Mouse (Mus musculus): ENCODE data around the gene Rmi1. TPM values are rescaled to one million over a fixed set of nuclear protein-coding genes. Genes with fewer than 3 reads are reported as not detected.
A peak's percentile ranks its signal among the peaks of the same experiment; 100 is the strongest.
"Not testable (repeated sequence)": the region's sequence is repeated elsewhere in the genome, so short reads cannot be mapped to it uniquely, and the experiment has no call there.

Gene Rmi1
- total RNA-seq, 2 experiments from 2014 or later, result 6.5 to 7.8 TPM

DNA sequence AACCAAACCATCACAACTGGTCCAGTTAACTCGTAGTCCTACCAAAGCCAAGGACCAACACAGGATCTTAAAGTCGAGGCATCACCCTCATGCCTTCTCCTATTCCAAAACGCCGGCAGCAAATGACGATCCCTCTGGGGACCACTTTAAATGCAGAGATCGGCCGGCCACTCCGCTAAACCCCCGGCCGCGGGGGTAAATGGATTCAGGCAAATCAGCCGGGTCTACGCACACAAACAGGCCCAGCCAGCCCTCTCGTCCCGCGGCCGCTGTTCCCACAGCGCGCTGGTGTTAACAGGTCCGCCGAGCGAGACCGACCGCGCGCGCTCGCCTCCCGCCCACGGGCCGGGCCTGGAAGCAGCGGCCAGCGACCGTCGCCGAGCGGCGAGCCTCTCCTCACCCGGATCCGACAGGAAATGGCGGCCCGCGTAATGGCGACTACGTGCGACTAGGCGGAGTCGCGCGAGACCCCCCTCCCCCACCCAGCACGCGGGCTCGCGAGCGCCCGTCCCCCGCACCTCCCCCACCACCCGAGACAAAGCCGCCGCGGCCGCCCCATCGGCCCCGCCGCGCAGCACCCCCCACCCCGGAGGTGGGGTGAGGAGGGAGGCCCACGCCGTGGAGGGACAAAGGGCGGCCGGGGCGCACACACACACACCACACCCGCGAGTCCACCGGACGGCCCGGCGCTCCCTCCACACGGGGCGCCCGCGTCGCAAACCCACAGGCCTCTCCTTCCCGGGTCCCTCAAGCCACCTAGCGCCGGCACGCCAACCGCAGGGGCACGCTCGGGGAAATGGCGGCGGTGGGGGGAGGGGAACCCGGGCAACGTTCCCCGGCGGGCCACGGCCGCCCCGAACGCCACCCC lies 679 bp upstream of the Rmi1 start:
- DNase-seq, result peak; percentile 82

DNA sequence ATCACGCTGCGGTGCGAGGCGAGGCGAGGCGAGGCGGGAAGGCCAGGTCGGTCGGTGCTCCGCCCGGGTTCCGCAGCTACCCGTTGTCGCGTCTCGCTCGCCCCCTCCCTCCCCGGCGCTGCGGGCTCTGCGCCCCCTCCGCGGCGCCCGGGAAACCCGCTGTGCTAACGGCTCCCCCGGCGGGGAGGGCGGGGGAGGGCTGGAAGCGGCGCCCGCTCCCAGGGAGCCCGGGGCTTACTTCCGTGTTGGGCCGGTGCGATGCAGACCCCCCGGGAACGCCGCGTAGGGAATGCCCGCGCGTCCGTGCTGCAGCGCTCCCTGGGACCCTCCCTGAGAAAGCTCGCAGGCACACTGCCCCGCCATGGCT lies 679 bp downstream of the Rmi1 start:
- DNase-seq, result no peak

DNA sequence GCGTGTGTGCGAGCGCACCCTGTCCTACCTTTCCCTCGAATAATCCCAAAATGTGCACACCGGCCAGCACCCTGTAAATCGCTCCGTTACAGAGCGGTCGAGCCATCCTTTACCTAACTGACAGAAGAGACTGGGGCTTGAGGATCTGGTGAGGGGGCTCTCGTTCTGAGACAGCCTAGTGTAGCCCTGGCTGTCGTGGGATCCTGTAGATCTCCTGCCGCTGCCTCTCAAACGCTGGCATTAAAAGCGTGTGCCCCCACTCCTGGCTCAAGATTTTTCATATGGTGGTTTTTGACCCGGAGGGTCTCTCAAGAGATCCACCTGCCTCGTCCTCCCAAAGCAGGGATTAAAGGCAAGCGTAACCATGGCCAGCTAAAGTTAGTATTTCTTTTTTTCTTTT lies 1.2 kb downstream of the Rmi1 start, which contains the start of gene Hnrnpk:
Hnrnpk (minus strand) TSS at position 101 of the 400 bp plus-strand sequence.
- not testable (repeated sequence) for DNase-seq

DNA sequence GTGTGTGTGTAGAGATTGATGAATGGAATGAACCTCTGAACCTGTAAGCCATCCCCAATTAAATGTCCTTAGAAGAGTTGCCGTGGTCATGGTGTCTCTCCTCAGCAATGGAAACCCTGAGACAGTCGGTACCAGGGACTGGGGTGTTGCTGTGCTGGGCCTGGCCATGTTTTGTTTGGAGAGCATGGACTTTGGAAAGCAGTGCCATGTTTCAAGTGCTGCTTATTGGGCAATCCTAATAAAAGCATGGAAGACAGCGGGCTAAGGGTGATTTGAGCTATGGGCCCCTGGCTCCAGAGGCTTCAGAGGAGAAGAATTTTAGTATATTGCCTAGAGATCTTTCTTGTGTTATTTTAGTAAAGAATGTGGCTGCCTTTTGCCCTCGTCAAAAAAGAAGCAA lies 9.0 kb downstream of the Rmi1 start:
- DNase-seq, result no peak

DNA sequence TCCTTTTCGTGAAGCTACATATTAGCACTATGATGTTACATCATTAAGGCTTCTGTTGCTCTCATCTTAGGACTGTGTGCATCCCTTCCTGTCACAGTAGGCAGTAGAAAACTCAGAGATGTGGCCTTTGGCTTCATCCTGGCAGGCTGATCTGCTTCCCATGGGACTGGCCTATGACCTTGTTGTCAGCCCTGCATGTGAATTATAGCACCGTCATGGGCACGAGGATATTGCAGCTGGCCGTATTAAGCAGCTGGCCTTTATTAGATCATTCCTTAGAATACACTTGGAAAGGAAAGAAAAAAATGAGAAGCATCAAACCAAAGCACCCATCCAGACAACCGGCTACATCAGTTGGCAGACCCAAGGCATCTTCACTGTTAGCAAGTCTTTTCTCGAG lies 13.3 kb downstream of the Rmi1 start:
- peak; percentile 23 for DNase-seq

DNA sequence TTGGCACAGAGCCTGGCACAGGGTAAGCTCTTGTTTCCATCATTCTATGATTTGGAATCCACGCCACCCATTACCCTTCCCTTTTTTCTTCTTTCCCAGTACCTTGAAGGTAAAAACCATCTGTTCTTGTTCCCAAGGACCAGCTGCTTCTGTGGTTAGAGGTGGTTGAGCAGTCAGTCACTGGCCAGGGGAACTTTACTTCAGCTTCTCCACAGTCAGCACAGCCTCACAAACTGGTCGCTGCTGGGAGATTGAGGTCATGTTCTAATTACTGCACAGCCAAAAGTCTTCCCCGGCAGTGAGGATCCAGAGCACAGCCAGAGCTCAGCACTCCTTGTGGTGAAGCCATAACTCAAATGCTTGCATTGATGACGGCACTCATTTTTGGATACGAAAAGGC lies 13.8 kb downstream of the Rmi1 start:
- DNase-seq, result peak; percentile 38

DNA sequence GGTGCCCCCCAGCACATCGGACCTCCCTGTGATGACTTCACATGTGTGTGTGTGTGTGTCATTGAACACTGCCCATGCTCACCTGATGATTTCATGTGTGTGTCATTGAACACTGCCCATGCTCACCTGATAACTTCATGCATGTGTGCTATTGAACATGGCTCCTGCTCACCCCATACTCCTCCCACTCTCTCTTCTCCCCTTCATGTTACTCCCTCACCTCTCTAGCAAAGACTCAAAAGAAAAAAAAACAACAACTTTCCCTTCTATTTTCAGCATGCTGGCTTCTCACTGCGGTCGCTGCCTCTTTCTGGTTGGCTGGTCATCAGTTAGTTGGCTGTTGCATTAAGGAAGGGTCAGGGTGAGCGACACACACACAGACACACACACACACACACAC lies 16.6 kb downstream of the Rmi1 start:
- DNase-seq, result no peak

DNA sequence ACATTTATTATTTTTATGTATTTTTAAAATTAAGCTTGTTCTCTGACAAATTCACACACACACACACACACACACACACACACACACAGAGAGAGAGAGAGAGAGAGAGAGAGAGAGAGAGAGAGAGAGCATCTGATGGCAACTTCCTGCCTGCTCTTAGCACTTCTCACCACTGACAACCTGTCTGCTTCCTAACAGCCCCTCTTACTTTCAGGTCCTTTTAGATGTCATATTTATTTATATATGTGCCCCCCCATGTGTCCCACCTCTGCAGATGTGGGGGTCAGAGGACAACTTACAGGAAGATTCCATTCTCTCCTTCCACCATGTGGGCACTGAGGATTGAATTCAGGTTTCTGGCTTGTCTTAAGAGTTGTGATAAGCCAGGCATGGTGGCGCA lies 17.2 kb downstream of the Rmi1 start:
- DNase-seq, result no peak

DNA sequence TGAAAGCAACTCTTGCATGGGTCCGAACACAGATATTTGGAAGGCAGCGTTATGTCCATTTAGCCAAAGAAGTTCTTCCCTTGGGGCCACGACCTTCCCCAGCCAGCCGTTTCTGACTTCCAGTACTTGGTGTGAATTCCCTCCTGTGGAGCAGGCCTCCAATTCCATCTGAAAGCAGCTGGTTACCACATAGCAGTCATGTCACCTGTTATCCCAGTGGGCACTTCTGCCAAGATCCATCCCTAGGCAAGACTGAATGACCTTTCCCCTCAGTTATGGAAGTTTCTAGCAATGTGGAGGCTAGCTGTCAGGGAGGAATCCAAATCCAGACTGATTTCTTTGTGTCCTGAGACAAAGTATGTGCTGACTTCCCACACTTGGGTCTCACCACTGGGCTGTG lies 19.0 kb downstream of the Rmi1 start:
- no peak for DNase-seq

DNA sequence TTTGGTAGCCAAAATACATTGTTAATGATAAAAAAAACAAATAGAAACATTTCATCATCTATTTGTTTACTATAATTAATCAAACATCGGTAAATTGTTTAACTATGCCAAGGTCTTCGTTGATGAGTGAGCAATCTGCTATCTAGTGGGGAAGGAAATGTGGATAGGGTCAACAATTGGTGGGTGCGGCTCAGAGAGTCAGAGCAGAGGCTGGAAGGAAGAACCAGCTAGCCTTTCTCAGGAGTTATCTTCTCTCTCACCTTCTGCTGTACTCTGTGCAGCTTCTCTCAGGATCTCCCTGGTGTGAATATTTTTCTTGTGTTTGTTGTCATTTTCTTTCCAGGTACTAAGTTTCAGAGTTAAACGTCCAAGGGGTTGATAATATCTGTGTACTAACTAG lies 20.2 kb downstream of the Rmi1 start:
- no peak for DNase-seq

DNA sequence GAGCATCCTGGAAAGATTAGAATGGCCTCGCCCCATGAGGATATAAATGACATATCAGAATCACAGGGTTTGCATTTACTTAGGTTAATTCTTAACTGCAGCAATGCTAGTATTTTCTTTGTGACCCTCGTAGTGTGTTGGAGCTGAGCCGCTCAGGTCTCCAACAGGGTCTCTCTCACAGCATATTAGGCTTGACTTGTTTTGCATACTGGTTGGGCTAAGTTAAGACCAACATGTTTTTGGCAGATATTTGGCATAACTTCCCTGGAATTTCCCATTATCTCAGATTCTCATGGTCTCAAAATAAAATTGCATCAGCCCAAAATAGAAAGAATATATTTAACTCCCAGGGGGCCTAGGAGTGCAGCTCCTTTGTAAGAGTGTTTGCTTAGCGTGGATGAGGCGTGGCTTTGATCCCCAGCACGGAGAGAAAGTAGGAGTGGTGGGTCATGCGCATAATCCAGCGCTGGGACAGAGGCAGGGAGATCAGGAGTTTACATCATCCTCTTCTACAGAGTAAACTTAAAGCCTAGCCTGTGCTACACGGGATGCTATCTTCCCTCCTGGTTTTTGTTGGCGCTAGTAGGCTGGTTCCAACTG lies 21.1 kb downstream of the Rmi1 start:
- DNase-seq, result no peak

DNA sequence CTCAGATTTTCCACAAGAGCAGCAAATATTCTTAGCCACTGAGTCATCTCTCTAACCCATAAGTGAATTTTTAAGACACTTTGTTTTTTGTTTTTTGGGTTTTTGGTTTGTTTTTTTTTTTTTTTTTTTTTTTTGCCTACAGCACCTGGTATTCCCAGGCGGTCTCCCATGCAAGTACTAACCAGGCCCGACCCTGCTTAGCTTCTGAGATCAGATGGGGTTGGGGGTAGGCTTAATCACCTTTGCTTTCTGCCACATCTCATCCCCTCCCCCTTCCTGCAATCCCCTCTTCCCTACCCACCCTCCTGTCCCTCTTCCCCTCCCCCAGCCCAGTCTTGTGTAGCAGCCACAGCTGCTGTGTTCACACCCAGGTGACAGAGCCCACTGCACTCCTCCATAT lies 37.7 kb downstream of the Rmi1 start:
- no peak for DNase-seq

DNA sequence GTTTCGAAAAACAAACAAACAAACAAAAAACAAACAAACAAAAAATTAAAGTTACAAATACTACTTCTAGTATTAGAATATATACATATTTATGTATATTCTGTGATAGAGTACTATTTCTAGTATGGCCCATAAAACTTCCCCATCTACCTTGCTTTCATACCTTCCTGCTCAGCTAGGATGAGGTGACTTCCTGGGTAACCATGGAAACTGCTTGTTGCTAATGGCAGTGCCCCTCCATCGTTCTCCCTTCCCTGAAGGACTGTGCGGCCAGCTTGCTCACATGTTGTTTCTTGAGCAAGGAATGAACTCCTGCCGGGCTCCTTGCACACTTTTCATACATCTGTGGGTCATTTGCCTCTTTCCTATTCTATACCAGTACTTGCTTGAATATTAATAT lies 41.3 kb downstream of the Rmi1 start:
- no peak for DNase-seq

DNA sequence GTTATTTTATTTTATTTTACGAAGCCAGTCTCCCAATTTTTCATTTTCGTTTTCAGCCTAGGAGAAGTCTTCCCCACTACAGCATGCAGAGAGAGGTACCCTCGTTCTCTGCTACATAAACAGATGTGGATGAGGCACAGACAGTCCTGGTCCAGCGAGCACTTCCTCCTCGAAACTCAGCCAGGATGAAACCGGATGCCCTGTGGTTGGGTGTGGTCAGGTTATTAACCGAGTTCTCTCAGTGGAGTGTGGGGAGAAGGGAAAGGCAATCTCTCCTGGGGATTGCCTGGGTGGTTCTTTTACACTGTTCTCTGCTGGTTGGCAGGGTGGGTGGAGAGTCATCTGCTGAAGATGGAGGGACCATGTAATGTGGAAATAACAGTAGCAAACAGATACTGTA lies 41.7 kb downstream of the Rmi1 start:
- DNase-seq, result no peak

DNA sequence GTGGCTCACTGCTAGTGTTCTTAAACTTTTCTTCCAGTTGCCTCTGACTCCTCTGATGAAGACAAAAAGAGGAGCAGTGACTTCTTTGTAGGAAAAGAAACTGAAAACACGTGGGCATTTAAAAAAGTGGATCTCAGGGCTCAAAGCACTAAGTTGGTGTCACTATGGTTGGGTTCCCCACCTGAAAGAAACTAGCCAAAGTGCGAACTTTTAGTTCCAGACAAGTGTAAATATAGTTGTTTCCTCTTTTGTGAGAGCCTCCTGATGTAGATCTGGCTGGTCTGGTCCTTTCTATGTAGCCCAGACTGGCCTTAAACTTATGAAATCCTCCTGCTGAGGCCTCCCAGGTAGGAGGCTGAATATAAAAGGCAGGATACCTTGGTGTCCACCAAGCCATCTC lies 44.5 kb downstream of the Rmi1 start:
- no peak for DNase-seq

DNA sequence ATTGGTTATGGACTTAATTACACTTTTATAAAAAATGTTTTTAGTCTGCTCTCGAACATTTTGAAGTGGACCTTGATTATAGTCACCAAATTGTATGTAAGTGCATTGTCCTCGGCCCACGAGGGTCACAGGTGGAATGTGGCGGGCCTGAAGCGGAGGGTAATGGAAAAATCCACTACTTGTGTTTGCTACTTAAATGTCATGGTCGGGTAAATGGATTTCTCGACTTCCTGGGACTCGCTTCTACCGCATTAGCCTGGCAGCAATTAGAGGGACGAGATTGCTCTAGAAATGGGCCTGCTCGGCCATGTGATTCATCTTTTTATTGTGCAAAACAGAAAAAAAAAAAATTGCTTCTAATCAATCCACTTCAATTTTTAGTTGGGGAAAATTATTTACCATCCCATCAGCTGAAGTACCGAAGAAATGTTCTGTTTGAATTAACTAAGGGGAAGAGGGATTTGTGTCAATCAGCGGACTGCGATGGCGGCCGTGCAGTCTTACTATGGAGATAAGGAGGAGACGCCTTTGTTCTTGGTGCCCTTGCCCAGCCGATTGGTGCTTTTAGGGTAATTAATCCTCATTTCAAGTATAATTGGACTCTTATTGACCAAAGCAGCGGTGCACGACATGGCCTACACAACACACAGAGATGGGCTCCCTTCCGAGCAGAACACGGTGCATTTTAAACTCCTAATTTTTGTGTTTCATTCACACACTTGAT lies 48.6 kb downstream of the Rmi1 start:
- DNase-seq, result no peak

DNA sequence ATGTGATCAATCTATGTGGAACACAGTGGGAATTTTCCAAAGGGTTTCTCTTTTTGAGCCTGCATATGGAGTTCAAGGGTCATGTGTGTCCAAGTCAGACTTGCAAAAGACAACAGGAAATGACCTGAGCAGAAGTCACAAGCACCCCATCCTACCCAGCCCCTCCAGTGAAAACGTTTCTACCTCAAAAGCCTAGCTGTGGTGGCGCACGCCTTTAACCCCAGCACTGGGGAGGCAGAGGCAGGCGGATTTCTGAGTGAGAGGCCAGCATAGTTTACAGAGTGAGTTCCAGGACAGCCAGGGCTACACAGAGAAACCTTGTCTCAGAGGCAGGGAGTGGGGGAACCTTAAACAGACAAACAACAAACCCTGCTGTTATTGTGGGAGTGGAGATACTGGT lies 50.2 kb downstream of the Rmi1 start:
- DNase-seq, result no peak

DNA sequence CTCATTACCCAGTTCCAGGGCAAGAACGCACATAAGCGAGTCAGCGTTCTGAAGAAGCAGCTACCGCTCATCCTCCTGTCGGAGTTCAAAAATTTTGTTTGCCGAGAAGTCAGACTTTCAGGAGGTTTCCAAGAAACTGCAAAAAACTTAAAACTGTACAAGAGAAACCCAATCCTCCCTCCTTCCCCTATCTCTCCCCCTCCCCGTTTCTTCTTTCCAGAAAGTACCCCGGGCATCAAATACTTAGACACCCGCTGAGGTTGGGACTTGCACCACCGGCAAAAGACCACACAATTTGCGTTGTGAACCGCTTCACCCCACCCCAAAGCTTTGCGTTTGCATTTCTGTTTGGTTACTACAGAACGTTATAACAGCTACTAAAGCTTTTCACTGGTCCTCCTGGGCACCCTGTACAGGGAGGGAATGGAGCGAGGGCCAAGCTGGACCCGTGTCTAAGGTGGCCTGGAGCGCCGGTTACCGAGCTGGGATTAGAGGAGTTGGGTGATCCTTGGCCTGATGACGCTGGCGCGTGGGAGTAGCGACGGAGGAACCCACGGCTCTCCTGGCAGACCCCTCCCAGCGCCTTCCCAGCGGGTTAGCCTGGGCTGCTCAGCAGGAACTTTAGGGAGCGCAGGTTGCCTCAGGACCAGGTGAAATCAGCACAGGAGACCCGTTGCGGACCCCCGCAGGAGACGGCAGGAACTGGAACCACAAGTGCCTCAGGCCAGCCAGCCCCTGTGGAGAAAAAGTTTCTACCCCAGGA lies 50.8 kb downstream of the Rmi1 start:
- no peak for DNase-seq

DNA sequence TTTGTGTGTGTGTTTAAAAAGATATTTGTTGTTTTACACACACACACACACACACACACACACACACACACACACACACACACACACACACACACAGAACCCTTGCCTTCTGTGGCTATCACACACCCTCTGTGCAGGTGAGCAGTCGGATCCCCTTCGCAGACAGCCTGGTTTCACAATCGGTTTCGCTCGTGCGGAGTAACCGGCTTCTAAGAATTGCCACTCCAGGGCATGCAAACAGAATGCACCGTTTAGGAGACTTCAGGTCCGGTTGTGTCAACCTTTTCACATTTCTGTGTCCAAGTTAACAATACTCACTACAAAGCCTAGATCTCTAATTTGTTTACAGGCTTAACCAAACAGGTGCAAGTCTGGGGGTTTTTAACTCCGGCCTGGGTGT lies 51.5 kb downstream of the Rmi1 start:
- DNase-seq, result no peak

DNA sequence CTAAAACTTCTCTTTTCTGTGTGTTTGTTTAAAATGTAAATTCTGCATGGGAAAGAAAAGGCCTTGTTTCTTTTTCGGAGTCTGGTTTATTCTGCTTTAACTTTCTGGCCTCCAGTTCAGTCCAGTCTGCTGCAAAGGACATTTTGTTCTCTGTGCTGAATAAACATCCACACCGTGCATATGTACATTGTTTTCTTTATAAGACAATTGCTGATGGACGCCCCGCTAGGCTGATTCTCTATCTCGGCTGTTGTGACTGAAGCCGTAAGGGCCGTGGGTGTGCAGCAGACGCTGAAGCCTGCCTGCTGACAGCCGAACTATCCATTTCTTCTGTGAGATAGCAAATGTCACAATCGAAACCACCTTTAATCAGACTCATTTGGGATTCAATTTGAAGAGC lies 54.5 kb downstream of the Rmi1 start:
- DNase-seq, result no peak

DNA sequence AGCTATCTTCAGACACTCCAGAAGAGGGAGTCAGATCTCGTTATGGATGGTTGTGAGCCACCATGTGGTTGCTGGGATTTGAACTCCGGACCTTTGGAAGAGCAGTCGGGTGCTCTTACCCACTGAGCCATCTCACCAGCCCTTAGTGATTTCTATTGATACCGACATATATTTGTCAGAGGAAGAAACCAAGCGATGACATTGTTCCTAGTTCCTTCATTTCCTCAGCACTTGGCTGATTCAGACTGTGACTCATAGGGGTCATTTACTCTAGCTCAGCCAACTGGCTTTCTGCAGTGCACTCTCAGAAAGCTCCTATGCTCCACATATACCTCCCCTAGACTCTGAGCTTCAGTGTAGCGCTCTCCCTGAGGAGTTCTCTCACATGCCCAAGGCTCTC lies 56.8 kb downstream of the Rmi1 start:
- not testable (repeated sequence) for DNase-seq
